Mouse (Mus musculus): ENCODE results near the gene Eif2b2.

Eif2b2 gene

DNA sequence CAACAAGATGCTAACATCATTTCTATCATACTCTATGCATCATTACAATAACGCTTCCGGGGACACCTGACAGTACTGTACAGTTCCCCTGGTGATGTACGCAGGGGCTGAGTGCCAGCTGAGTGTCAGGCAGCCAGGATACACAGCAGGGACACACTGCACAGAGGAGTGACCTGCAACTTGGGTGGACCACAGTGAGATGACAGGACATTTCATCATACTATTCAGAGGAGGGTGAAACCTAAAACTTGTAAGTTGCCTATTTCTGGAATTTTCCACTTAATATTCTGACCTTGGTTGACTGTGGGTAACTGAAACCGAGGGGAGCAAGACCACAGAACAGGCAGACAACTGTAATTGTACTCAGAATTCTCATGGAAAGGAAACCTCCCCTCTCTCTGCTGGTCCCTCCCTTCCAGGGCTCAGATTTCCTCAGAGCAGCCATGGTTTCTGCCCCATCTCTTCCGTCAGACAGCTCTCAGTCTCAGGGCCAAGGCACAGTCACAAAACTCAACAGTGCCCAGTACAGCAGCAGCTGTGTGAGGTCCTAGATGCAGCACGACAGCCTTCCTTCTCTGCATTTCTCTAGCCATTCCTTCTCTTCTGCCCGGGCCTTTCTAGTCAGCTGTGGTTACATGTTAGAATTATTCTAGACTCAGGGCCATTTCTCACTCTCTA, 36.9 kb downstream of the Eif2b2 start:
- DNase-seq (ENCODE audit: low spot score), result no peak

DNA sequence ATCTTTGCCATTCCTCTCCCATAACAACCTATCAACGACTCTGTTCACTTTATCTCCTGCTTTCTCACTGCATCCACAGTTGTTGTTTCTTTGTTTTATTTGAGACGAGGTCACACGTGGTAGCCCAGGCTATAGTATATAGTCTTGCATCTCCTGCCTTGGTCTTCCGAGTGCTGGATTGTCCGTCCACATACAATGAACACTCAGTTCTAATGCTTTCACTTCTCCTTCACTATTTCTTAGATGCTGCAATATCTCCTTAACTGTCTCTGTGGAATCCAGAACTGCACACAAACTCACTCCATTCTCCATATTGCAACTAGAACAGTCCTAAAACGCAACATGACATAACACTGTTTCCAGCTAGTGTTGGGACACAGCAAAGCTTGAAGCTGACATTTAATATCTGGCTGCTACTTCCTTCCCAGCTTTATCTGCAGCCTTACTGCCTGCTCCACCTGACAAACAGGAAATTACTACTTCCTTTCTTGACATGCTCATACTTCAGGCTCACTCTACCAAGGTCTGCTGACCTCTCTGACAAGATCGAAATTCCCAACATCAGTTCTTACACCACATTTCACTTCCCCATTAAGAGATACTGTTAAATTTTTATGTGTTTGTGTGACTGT, 37.8 kb downstream of the Eif2b2 start:
- peak; percentile 53 for DNase-seq (ENCODE audit: low spot score)

DNA sequence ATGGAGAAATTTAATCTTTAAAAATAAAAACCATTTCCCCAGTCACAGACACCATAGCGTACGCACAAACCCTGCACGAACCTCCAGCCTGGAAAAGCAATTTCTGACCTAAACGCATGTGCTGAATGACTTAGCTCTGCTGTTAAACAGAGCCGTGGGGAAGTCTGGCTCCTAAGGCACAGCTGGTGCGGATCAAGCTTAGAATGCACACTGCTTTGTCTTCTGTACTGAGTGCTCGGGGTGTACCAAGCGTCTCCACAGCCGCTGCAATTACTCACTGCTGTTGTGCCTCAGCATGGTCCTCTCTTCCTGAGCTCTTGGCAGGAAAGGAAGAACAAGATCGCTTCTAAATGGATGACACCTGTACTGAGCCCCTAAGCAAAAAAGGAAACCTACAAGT, 43.2 kb downstream of the Eif2b2 start:
- DNase-seq (ENCODE audit: low spot score), result no peak

DNA sequence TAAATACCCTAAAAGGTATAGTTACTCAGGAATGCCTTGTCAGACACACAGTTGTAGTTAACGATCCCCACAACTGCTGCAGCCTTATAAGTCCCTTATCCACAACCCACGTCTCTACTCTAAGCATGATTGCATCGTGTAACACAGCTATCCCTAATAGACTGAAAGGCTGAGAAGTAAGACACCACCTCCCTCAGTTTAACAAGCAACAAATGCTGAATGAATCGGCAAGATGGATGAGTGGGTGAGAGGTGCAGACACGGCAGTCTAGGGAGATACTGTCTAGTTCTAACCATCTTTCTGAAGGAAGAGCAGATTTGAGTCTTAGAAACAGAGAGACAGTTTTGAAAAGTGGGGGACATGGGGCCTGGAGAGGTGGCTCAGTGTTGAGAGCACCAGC, 43.9 kb downstream of the Eif2b2 start:
- DNase-seq (ENCODE audit: low spot score), result no peak

DNA sequence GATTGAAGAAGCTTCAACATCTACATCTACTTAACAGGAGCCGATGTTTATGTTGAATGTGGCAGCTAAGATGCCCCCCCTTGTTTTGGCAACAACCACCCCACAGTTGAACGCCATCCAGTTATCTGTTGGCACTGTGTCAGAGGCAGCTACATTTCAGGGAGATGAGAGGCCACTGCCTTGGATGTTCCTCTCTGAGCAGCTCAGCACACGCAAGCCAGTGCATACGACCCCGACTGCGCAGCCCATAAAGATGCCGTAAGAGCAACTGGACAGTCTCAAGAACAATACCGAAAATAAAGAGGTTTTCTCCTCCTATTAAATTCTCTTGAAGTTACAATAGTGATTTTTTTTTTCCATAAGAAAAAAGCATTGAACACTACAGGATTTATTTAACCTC, 45.2 kb downstream of the Eif2b2 start:
- no peak for DNase-seq (ENCODE audit: low spot score)

DNA sequence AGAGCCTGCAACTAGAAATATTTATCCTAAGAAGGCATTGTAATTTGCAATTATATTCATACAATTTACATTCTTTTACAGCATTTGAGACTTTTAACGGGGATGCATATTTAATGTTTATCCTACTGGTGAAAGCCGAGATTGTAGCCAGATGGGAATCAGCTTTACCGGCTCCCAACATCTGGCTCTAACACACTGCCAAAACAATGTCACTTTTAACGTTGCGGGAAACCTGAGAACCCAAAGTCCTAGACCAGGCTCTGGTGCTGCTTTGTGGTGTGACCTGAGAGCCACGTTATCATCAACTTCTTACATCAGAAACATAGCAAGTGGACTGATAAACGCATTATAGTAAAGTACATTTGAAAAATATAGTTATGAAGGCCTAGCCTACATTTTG, 45.7 kb downstream of the Eif2b2 start:
- DNase-seq (ENCODE audit: low spot score), result no peak

DNA sequence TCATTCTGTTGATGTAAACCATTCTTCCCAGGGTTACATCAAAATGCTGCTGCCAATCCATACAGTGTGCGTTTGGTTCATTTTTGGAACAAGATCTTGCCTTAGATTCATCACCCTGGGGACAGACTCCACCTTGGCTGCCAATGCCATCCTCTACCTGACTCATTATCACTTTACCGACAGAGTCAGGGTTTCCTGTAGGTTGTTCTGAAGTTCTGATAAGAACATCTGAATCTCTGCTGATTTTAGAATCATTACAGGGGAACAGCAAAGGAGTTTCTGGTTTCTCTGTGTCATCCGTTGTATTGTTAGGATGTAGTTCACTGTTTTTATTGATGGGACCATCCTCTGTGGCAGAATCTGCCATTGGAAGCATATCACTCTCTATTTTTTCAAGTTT, 47.0 kb downstream of the Eif2b2 start:
- no peak for DNase-seq (ENCODE audit: low spot score)

DNA sequence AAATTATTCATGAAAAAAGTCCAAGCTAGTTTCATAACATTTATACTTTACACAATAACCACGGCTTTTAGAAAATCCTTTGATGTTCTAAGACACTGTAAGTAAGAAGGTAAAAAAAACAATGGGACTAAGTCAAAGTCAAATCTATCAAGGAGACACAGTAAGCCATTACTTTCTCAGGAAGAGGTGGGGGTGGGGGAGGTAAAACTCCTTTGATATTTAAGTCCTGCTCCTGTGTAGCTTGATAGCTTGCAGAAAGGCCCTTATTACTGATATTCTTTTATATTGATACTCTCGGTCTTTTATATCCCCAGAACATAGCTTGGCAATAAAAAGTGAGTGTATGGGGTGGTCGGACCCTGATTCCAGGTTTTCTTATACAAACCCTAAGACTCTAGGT, 50.5 kb downstream of the Eif2b2 start:
- DNase-seq (ENCODE audit: low spot score), result no peak

DNA sequence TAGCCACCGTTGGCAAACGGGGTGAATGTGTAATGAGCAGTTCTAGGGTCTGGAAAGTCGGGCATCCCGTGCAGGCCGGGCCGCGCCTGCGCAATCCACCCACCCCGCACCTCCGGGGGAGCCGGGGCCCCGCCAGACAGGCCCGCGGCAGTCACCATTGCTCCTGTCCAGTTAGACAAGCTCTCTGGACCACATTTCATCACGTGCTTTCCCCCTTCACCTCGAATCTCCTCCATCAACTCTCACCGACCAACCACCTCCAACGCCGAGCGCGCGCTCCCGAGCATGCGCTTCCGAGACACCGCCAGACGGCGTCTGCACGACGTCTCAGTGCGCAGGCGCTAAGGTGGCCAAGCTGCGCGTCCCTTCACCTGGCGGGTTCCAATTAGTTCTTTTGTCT, 51.0 kb downstream of the Eif2b2 start, which contains the start of gene Mlh3:
TSS of gene Mlh3 (minus strand) at position 281 of the 400 bp plus-strand sequence.
- peak; percentile 83 for DNase-seq (ENCODE audit: low spot score)

DNA sequence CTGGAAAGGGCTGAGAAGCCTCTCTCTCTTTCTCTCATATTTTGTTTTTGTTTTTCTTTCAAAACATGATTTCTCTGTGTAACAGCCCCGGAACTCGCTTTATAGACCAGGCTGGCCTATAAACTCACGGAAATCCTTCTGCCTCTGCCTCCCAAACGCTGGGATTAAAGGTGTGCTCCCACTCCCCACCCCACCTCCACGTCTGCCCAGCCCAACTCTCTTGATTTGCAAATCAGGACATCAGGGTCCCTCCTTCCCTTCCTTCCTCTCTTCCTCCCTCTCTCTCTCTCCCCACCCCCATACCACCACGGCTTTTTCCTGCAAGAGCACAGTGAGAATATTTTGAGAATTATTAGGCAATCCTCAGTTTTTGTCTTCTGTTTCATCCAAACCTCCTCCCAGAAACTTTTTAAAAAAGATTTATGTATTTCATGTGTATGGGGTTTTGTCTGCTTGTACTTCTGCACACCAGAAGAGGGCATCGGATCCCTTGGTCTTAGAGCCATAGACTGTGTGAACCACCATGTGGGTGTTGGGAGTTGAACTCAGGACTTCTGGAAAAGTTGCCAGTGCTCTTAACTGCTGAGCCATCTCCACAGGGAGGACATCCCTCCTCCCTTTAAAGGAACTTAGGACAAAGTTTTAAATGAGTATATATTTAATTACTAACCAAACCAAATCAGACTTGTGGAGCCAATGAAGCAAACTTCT, 52.0 kb downstream of the Eif2b2 start:
- DNase-seq (ENCODE audit: low spot score), result no peak

DNA sequence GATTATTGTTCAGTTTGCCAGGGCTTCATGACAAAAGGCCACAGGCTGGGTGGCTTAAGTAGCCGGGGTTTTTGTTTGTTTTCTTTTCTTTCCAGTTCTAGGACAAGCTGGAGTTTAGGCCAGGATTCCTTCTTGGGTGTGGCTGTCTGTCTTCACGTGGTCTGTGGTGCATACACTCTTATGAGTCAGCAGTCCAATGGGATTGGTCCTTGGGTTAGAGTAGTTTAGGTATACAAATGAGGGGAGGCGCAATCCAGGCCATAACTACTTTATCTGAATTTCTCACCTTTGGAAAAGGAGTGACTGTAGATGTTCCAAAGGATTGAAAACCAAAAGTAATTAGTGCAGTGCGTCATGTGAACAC, 52.5 kb downstream of the Eif2b2 start:
- no peak for DNase-seq (ENCODE audit: low spot score)

DNA sequence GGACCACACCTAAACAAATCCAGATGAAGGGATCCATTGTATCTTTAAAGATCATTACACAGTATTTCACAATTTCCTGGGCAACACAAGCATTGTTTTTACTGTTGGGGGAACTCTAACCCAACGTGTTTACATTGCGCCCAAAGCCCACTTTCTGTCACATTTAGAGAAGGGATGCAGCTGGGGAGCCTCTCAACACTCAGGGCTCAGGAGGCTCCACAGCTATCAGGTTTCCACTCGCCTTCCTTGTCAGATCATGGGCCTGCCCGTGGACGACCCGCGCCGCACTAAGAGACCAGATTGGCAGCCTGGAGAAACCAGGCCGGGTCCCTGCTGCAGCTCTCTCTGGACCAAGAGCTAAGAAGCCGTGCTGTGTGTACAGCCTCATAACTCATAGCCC, 54.2 kb downstream of the Eif2b2 start:
- no peak for DNase-seq (ENCODE audit: low spot score)
